Mouse (Mus musculus) midbrain, embryonic 10.5 days (tissue): Measurements from ENCODE around the gene Itpr1. TPM values are rescaled to one million over a fixed set of nuclear protein-coding genes. Genes with fewer than 3 reads are reported as not detected.
"Not testable (repeated sequence)": the region's sequence is repeated elsewhere in the genome, so short reads cannot be mapped to it uniquely, and the experiment has no call there.

Experiments
- DNase-seq: peaks from one replicate; pipeline ENCODE4 v3.0.0-alpha.2; 2017; ENCODE audit warnings: low spot score
- H3K27ac ChIP-seq: fragments of 300-500 bp; sonication (generic); replicated peaks from 2 replicates; pipeline ENCODE4 v1.5.1; 2016; ENCODE audit warnings: mild to moderate bottlenecking
- H3K27me3 ChIP-seq: fragments of 300-500 bp; sonication (generic); 2 replicates; pipeline ENCODE4 v1.6.1; 2016; ENCODE audit warnings: low read depth, mild to moderate bottlenecking; ENCODE audit not compliant: poor library complexity, severe bottlenecking
- H3K36me3 ChIP-seq: fragments of 300-500 bp; sonication (generic); 2 replicates; pipeline ENCODE4 v1.6.1; 2016; ENCODE audit warnings: mild to moderate bottlenecking, moderate library complexity
- H3K4me1 ChIP-seq: fragments of 300-500 bp; sonication (generic); 2 replicates; pipeline ENCODE4 v1.6.1; 2016
- H3K4me3 ChIP-seq: fragments of 300-500 bp; sonication (generic); 2 replicates; pipeline ENCODE4 v1.5.1; 2016; ENCODE audit warnings: mild to moderate bottlenecking, moderate library complexity
- H3K9me3 ChIP-seq: fragments of 300-500 bp; sonication (generic); replicated peaks from 2 replicates; pipeline ENCODE4 v1.6.1; 2016; ENCODE audit warnings: mild to moderate bottlenecking
- WGBS: fragments of 180-500 bp; shearing (Covaris S2); methylation state at CpG from one replicate; pipeline ENCODE4 v1.1.7; 2016; 5-methylcytosine and 5-hydroxymethylcytosine counted together
- polyA plus RNA-seq: library from polyadenylated mRNA; unstranded; fragments of >200 nt; fragmentation: Nextera tagmentation; extraction: Ambion mirVana; gene quantifications from 2 replicates; pipeline ENCODE4 v1.2.1, GENCODE M21; 2016

Gene Itpr1
- polyA plus RNA-seq, 1 experiment from 2014 or later: 7.2 TPM

DNA sequence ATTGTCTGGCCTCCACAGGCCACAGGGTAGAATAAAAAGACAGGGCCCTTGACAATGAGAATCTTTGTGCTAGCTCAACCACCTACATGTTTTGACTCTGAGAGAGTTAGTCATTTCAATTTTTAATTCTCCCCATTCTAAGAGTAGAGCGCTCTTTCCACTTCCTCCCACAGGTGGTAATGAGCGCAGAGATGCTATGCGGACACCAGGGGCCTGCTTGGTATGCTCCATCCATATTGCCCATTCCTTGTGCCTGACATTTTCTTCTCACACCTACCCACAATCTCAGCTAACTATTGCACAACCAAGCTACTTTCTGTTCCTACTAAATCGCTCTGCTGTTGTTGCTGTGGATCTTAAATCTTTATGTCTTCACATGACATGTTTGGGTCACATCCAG is 341.5 kb downstream of the Itpr1 start:
- Histone ChIP-seq H3K4me1 (no peaks in the 10 kb centered on the region), H3K9me3 (no peaks in the 10 kb centered on the region), H3K27ac (no peak overlapping the region), H3K4me3 (no peak overlapping the region), H3K36me3 (no peaks in the 10 kb centered on the region), H3K27me3 (no peaks in the 10 kb centered on the region)
- no peak for DNase-seq
- 94% methylated on average over 4 of the region's 4 CpGs for WGBS

DNA sequence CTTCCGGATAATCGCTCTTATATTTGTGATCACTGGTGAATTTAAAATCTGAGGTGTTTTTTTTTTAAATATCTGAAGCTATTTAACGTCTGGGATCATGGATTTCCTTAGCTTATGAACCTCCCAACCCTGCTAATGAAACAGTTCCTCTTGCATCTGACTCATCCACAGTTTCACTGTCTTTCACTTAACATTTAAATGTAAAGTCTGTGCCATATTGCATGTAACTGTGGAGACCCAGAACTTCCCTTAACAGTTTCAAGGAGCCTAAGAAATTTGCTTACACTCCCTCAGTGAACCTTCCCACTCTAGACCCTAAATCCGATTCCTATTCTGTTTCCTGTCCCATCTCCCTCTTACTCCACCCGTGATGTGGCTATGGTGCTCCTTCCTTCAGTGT is 342.0 kb downstream of the Itpr1 start:
- no peak for DNase-seq
- Histone ChIP-seq H3K4me3 (no peak overlapping the region), H3K9me3 (no peaks in the 10 kb centered on the region), H3K36me3 (no peaks in the 10 kb centered on the region), H3K4me1 (no peaks in the 10 kb centered on the region), H3K27me3 (no peaks in the 10 kb centered on the region), H3K27ac (no peak overlapping the region)
- 90% methylated on average over 5 of the region's 5 CpGs for WGBS

DNA sequence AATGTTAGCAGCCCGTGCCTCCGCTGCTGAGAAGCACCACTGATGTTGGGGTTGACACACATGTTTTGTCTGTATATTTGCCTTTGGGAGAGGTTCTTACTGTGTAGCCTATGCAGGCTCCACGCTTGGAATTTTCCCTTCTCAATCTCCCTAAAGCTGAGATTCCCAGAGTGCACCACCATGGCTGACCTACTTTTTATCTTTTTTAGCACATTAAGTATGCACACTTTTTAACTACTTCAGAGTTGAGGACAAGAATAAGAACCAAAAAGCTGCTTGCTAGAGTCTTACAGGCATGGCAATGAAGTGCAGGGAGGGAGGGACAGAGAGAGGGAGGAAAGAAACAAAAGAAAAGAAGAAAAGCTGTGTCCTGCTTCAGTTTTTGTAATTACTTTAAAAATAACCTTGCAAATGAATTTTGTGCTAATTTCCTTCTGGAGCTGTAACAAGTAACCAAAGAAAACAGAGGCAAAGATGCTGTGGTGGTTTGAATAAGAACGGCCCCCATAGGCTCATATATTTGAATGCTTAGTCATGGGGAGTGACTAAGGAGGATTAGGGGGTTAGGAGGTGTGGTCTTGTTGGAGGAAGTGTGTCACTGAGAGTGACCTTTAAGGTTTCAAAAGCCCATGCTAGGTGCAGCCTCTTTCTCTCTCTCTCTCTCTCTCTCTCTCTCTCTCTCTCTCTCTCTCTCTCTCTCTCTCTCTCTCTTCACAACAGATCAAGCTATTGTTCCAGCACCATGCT is 344.9 kb downstream of the Itpr1 start:
- no peak for DNase-seq
- no peaks in the 10 kb centered on the region for H3K9me3 ChIP-seq
- no peak overlapping the region for H3K4me3 ChIP-seq
- WGBS: 93% methylated on average over 4 of the region's 4 CpGs
- no peaks in the 10 kb centered on the region for H3K36me3 ChIP-seq
- no peaks in the 10 kb centered on the region for H3K27me3 ChIP-seq
- H3K4me1 ChIP-seq: no peaks in the 10 kb centered on the region
- no peak overlapping the region for H3K27ac ChIP-seq

DNA sequence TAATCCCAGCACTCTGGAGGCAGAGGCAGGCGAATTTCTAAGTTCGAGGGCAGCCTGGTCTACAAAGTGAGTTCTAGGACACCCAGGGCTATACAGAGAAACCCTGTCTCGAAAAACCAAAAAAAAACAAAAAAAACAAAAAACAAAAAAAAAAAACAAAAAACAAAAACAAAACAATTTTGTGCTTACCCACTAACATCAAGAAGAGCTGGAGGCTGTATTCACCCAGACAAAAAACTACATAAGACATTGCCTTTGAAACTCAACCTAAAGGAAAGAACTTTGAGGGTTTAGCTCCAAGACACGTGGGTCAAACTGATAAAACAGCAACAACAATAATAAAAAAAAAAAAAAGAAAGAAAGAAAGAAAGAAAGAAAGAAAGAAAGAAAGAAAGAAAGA is 346.3 kb downstream of the Itpr1 start:
- H3K9me3 ChIP-seq, H3K4me3 ChIP-seq, H3K27me3 ChIP-seq, DNase-seq, H3K36me3 ChIP-seq, H3K27ac ChIP-seq, H3K4me1 ChIP-seq: not testable (repeated sequence)
- 88% methylated on average over 4 of the region's 4 CpGs for WGBS

DNA sequence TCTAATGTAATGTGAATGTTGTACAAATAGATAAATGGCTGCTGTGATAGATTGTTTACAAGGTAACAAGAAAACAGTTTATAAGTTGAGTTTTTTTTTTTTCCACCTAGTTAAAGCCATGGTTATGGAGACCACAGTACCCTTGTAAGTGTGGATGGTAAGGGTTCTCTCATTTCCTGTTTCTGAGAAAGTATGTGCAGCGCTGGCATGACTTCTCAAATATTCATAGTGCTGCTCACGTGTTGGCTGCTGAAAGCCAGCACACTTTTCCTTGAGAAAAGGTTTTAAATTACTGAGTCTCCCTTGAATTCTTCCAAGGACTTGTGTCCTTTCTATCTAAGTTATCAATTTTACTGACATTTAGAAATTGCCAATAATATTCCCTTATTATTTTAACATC is 350.1 kb downstream of the Itpr1 start:
- Histone ChIP-seq H3K36me3 (no peaks in the 10 kb centered on the region), H3K4me3 (no peak overlapping the region), H3K27me3 (no peaks in the 10 kb centered on the region), H3K4me1 (no peaks in the 10 kb centered on the region), H3K27ac (no peak overlapping the region), H3K9me3 (no peaks in the 10 kb centered on the region)
- 91% methylated on average over 2 of the region's 2 CpGs for WGBS
- DNase-seq: no peak

DNA sequence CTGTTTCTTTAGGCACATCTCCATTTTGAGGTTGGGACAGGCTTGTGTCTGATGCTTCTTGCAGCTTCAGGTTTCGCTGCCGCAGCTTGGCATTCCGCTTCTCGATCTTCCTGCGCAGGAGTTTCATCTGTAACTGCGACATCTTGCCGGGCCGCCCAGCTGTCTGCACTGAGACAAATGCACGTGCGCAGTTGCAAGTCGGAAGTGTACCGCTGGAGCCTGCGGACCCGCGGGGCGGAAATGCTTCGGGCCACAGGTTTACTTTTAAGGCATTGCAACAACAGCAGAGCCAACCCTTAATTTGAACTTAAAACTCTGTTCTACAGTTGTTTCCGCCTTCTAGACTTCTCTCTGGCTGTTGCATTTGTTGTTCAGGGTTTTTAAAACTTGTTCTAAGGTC is 352.6 kb downstream of the Itpr1 start:
- H3K9me3 ChIP-seq, H3K27ac ChIP-seq, H3K4me1 ChIP-seq, DNase-seq, H3K36me3 ChIP-seq, H3K27me3 ChIP-seq, H3K4me3 ChIP-seq: not testable (repeated sequence)
- 82% methylated on average over 18 of the region's 18 CpGs for WGBS

DNA sequence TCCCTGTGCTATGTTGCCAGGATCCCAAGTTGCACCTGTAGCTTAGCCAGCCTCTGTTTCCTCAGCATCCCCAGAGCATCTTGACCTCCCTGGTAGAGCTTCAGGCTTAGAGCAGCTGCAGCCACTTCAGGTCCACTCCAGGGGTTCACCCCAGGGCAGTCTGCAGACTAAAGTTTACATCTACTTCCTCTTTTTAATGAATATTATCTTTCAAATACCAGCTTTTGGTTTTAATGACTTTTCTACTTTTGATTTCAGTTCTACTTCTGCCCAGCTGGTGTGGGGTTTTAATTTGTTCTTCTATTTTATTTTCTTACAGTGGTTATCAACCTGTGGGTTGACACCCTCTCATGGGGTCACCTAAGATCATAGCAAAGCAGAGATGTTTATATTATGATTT is 353.7 kb downstream of the Itpr1 start:
- no peak overlapping the region for H3K4me3 ChIP-seq
- H3K36me3 ChIP-seq: no peaks in the 10 kb centered on the region
- H3K4me1 ChIP-seq: peaks cover 15% of the 10 kb centered on the region
- no peak for DNase-seq
- no peaks in the 10 kb centered on the region for H3K9me3 ChIP-seq
- H3K27ac ChIP-seq: no peak overlapping the region
- H3K27me3 ChIP-seq: 0 out of 2 replicates have a peak, but pooled peaks cover 4% of the 10 kb centered on the region

DNA sequence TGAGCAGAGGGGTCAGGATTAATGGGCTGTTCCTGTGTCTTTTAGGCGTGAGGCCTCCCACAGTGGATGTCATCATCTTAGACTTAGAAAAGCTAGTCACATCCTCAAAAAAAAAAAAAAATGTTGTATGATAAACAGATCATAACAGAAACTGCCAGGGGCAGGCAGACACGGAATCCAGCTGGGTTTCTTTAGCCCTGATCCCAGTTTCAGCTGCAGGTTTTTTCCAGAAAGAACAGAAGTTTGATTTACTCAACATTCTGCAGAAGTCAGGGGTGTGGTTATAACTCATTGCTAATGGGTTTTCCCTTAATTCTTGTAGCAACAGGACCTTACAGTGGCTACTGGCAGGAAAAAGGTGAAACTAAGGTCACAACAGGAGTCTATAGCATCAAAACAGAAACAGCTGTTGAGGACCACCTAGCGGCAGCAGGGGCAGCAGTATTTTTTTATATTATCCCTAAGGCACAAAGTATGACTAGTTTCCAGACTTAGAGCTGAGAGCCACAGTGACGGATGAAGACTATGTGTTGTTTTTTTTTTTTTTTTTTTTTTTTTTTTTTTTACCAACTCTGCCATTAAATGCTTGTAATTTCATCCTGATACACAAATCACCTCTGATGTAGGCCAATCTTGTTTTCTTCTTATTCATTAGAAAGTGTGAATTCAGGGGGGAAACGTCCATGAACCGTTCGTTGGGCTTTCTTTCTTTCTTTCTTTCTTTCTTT is 356.7 kb downstream of the Itpr1 start:
- 72% methylated on average over 7 of the region's 7 CpGs for WGBS
- Histone ChIP-seq H3K4me3 (no peak overlapping the region), H3K4me1 (peaks cover 26% of the 10 kb centered on the region), H3K27me3 (0 out of 2 replicates have a peak, but pooled peaks cover 4% of the 10 kb centered on the region), H3K9me3 (no peaks in the 10 kb centered on the region), H3K36me3 (no peaks in the 10 kb centered on the region), H3K27ac (no peak overlapping the region)
- no peak for DNase-seq

DNA sequence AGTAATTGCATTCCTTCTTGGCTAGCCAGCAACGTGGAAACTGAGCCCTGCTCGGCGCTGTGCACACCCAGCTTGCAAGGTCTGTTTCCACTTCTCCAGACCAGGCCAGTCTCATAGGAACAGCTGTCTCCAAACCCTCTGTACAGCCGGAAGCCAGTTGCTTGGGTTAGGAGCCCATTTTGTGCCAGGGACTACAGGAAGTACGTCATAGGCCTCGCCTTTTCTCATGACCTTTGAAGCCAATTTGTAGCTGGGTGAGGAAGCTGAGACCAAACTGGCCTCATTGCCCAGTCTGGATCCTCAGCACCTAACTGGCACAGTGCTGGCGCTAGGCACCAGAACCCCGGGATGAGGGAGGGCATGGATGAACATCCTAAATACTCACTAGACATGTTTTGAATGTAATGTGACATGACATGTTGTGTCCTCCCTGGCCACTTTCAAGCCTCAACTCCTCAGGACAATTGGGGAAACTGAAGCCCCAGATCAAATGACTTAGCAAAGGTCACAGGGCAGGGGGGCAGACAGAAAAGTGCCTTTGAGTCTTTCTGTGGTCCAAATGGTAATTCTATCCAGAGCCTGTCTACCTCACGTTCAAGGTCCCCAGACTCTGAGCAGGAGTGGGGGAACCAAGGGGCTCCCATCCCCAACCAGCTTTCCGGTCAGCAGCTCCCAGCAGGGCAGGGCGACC is 357.6 kb downstream of the Itpr1 start:
- WGBS: 30% methylated on average over 11 of the region's 11 CpGs
- peaks cover 26% of the 10 kb centered on the region for H3K4me1 ChIP-seq

DNA sequence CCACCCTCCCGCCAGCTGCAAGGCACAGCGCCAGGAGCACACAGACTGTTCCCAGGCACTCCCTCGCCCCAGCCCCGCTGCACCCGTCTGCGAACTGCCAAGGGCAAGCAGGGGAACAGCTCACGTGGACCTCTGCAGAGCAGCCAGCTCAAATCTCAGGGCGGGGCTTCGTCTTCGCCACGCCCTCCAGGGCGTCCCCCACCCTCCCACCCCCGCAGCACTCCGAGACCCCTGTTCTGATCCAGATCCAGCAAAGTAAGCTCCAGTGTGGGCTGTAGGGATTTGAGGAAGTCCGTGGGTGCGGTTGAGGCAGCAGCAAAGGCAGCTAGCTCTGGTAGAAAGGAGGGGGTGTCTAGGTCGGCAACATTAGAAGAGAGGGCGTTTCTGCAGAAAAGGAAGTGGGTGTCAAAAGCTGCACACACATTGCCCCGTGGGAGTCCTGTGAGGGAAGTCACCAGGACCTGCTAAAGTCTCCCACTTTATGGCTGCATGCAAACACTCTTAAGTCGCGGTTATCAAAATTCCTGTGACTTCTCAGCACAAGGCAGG is 358.2 kb downstream of the Itpr1 start:
- 0 out of 2 replicates have a peak, but pooled peaks cover 4% of the 10 kb centered on the region for H3K27me3 ChIP-seq
- H3K4me1 ChIP-seq: peaks cover 26% of the 10 kb centered on the region
- DNase-seq: peak; percentile 73
- peak overlapping the region; percentile 81 for H3K27ac ChIP-seq
- 3% methylated on average over 21 of the region's 21 CpGs for WGBS
- H3K4me3 ChIP-seq: peak overlapping the region; percentile 57
- H3K9me3 ChIP-seq: no peaks in the 10 kb centered on the region
- no peaks in the 10 kb centered on the region for H3K36me3 ChIP-seq

More for the DNA sequence above, 357.6 kb downstream of the Itpr1 start:
- H3K9me3 ChIP-seq: no peaks in the 10 kb centered on the region
- 0 out of 2 replicates have a peak, but pooled peaks cover 4% of the 10 kb centered on the region for H3K27me3 ChIP-seq
- DNase-seq: no peak
- H3K36me3 ChIP-seq: no peaks in the 10 kb centered on the region
- H3K27ac ChIP-seq: peak overlapping the region; percentile 81
- peak overlapping the region; percentile 57 for H3K4me3 ChIP-seq

DNA sequence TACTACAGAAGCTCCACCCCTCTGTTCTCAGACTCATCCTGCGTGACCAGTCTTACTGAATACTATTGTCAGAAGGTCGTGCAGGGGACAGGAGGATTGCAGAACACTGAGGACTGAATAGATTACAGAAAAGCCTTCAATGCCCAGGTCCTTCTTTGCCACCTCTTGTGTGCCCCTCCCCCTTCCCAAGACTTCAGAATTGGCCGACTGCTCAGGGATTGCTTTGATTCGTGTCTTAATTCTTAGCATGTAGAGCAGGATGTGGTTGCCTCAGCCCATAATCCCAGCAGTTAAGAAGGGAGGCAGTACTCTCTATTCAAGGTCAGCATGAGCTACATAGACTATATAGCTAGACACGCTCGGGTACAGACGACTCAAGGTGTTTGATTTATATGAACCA is 359.8 kb downstream of the Itpr1 start:
- Histone ChIP-seq H3K27me3 (0 out of 2 replicates have a peak, but pooled peaks cover 4% of the 10 kb centered on the region), H3K4me3 (no peak overlapping the region), H3K27ac (no peak overlapping the region), H3K36me3 (no peaks in the 10 kb centered on the region), H3K4me1 (peaks cover 26% of the 10 kb centered on the region), H3K9me3 (no peaks in the 10 kb centered on the region)
- no peak for DNase-seq
- WGBS: 60% methylated on average over 7 of the region's 7 CpGs

DNA sequence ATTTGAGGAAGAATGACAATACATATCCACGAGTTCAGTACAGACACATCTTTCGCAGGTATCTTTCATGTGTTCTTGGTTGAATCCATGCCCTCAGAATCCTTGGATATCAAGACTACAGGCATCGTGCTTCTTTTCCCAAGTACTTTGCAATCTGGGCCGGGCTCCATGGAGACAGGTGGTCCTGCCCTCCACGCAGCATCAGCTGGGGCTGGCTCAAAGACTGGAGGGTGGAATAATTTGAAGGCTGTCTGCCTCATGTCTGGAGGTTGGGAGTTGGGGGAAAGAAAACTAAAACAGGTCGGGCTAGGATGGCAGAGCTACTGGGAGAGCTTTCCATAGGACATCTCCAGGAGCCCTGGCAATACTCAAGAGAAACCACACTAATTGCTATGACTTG is 364.2 kb downstream of the Itpr1 start:
- no peak for DNase-seq
- Histone ChIP-seq H3K4me1 (peaks cover 16% of the 10 kb centered on the region), H3K4me3 (no peak overlapping the region), H3K27me3 (no peaks in the 10 kb centered on the region), H3K27ac (no peak overlapping the region), H3K36me3 (no peaks in the 10 kb centered on the region), H3K9me3 (no peaks in the 10 kb centered on the region)
- WGBS: 90% methylated on average over 6 of the region's 6 CpGs
